Mouse (Mus musculus) neural tube, embryonic 15.5 days (tissue): ENCODE results near the gene Tlcd2. TPM values are rescaled to one million over a fixed set of nuclear protein-coding genes. Genes with fewer than 3 reads are reported as not detected.

ENCODE experiments used
- ATAC-seq: fragments of 200-750 bp; cut with Nextera tagmentation; 2 replicates; pipeline ENCODE4 v1.8.0; 2017; ENCODE audit warnings: mild to moderate bottlenecking, moderate TSS enrichment, moderate library complexity; ENCODE audit not compliant: low FRiP score
- H3K27ac ChIP-seq: fragments of 300-500 bp; sonication (generic); replicated peaks from 2 replicates; pipeline ENCODE4 v1.5.1; 2015; ENCODE audit warnings: mild to moderate bottlenecking, inconsistent platforms
- H3K27me3 ChIP-seq: fragments of 300-500 bp; sonication (generic); replicated peaks from 2 replicates; pipeline ENCODE4 v1.6.1; 2015; ENCODE audit warnings: inconsistent platforms
- H3K36me3 ChIP-seq: fragments of 300-500 bp; sonication (generic); 2 replicates; pipeline ENCODE4 v1.6.1; 2015; ENCODE audit warnings: inconsistent platforms
- H3K4me1 ChIP-seq: fragments of 300-500 bp; sonication (generic); 2 replicates; pipeline ENCODE4 v1.6.1; 2015; ENCODE audit warnings: inconsistent platforms
- H3K4me2 ChIP-seq: fragments of 300-500 bp; sonication (generic); 2 replicates; pipeline ENCODE4 v1.6.1; 2015; ENCODE audit warnings: inconsistent platforms, mild to moderate bottlenecking, moderate library complexity
- H3K4me3 ChIP-seq: fragments of 300-500 bp; sonication (generic); replicated peaks from 2 replicates; pipeline ENCODE4 v1.5.1; 2015; ENCODE audit warnings: mild to moderate bottlenecking, inconsistent platforms
- H3K9ac ChIP-seq: fragments of 300-500 bp; sonication (generic); replicated peaks from 2 replicates; pipeline ENCODE4 v1.6.1; 2015; ENCODE audit warnings: mild to moderate bottlenecking, inconsistent platforms
- H3K9me3 ChIP-seq: fragments of 300-500 bp; sonication (generic); replicated peaks from 2 replicates; pipeline ENCODE4 v1.6.1; 2016; ENCODE audit warnings: inconsistent platforms
- WGBS: fragments of 180-500 bp; shearing (Covaris S2); methylation state at CpG from one replicate; pipeline ENCODE4 v1.1.7; 2015; ENCODE audit warnings: mixed read lengths; 5-methylcytosine and 5-hydroxymethylcytosine counted together
- polyA plus RNA-seq: library from polyadenylated mRNA; unstranded; fragments of >200 nt; fragmentation: Nextera tagmentation; extraction: Ambion mirVana; gene quantifications from 2 replicates; pipeline ENCODE4 v1.2.1, GENCODE M21; 2015

Gene Tlcd2
- polyA plus RNA-seq, 1 experiment from 2014 or later: 2.4 TPM

DNA sequence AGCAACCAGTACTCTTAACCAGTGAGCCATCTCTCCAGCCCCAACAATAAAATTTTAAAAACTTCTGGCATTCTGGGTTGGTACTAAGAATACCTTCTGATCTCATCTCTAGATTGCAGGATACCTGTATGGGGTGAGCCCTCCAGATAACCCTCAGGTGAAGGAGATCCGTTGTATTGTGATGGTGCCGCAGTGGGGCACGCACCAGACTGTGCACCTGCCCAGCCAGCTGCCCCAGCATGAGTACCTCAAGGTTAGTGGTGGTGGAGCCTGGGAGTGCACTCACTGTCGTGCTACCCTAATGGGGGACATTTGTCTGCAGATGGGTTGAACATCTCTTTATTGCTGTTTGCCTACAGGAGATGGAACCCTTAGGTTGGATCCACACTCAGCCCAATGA, 46.6 kb downstream of the Tlcd2 start:
- H3K9ac ChIP-seq: no peak overlapping the region
- H3K9me3 ChIP-seq: no peaks in the 10 kb centered on the region
- peaks cover 12% of the 10 kb centered on the region for H3K4me1 ChIP-seq
- H3K4me3 ChIP-seq: no peak overlapping the region
- WGBS: 95% methylated on average over 4 of the region's 4 CpGs
- no peaks in the 10 kb centered on the region for H3K27me3 ChIP-seq
- peaks cover 58% of the 10 kb centered on the region for H3K36me3 ChIP-seq
- no peak overlapping the region for H3K27ac ChIP-seq
- no peak overlapping the region for H3K4me2 ChIP-seq
- no peak for ATAC-seq

- Histone ChIP-seq H3K4me3 (no peak overlapping the region), H3K36me3 (peaks cover 51% of the 10 kb centered on the region), H3K4me2 (no peak overlapping the region), H3K27me3 (no peaks in the 10 kb centered on the region), H3K9me3 (no peaks in the 10 kb centered on the region), H3K9ac (no peak overlapping the region), H3K27ac (no peak overlapping the region), H3K4me1 (peaks cover 12% of the 10 kb centered on the region)
- ATAC-seq: no peak
- WGBS: 72% methylated on average over 8 of the region's 8 CpGs
Observed at GRCm38 (mm10) chr11:75508904-75509303, 47.4 kb downstream of the Tlcd2 start.

GRCm38 (mm10) chr11:75509741-75510626, 48.5 kb downstream of the Tlcd2 start, which contains the start of gene Rilp:
Gene Rilp (plus strand): TSS chr11:75510094.
- 3% methylated on average over 43 of the region's 43 CpGs for WGBS

DNA sequence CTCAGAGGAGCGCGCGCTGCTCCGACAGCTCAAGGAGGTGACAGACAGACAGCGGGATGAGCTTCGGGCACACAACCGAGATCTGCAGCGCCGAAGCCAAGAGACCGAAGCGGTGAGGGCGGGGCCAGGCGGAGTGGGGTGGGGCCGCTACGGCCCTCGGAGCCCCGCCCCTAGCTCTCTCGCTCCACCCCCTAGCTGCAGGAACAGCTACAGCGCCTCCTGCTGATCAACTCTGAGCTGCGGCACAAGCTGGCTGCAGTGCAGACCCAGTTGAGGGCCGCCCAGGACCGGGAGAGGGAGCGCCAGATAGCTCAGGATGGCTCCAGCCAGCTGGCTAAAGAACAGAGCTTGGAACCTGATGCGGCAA, 49.1 kb downstream of the Tlcd2 start:
- peaks cover 35% of the 10 kb centered on the region for H3K36me3 ChIP-seq
- H3K9me3 ChIP-seq: no peaks in the 10 kb centered on the region
- H3K27ac ChIP-seq: peak overlapping the region; percentile 86
- no peaks in the 10 kb centered on the region for H3K27me3 ChIP-seq
- H3K4me2 ChIP-seq: peak overlapping the region; percentile 97
- H3K4me1 ChIP-seq: peaks cover 12% of the 10 kb centered on the region
- ATAC-seq: peak; percentile 91
- H3K9ac ChIP-seq: peak overlapping the region; percentile 60
- 3% methylated on average over 24 of the region's 24 CpGs for WGBS
- H3K4me3 ChIP-seq: peak overlapping the region; percentile 56

More at GRCm38 (mm10) chr11:75509741-75510626, 48.5 kb downstream of the Tlcd2 start, which contains the start of gene Rilp:
- Histone ChIP-seq H3K9me3 (no peaks in the 10 kb centered on the region), H3K4me3 (peak within 1 kb of the TSS; percentile 56), H3K4me2 (peak within 1 kb of the TSS; percentile 97), H3K9ac (peak within 1 kb of the TSS; percentile 60), H3K27ac (peak within 1 kb of the TSS; percentile 86), H3K36me3 (peaks cover 40% of the 10 kb centered on the region), H3K4me1 (peaks cover 12% of the 10 kb centered on the region), H3K27me3 (no peaks in the 10 kb centered on the region)
- peak; percentile 84 for ATAC-seq

GRCm38 (mm10) chr11:75511213-75511612, 49.7 kb downstream of the Tlcd2 start:
- 86% methylated on average over 6 of the region's 6 CpGs for WGBS
- peak overlapping the region; percentile 97; the same call in 1 of the 2 replicates for H3K4me2 ChIP-seq
- H3K27ac ChIP-seq: no peak overlapping the region

DNA sequence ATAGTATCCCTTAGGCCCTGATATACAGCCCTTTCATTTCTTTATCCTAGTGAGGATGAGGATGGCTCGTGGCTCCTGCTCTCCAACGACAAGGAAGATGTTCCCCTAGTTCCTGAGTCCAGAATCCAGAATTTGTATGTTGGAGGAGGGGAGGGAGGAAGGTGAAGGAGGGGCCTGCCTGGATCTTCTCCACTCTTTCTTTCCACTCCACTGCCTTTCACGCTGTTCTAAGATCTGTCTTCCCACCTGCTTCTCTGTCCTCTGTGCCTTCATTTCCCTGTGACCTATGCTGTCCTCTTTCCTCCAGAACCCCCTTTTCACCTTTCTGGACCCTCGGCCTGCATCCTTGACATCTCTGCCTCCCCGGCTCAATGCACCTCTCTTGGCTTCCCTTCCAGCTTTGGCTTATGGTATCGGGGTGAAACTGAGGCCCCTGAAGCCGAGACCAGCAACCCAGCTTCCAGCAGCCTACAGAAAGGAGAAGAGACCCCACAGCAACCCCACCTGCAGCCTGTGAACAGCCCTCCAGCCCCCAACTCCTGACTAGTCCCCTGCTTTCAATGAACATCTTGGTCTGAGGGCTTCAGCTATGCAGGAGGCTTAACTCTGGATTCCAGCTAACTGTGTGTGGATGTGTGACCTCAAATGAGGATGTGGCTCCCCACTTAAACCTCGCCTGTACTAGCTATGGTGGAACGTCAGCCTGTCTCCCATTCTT, 50.9 kb downstream of the Tlcd2 start:
- H3K4me1 ChIP-seq: peaks cover 12% of the 10 kb centered on the region
- WGBS: 87% methylated on average over 9 of the region's 9 CpGs
- H3K27me3 ChIP-seq: no peaks in the 10 kb centered on the region
- ATAC-seq: no peak
- H3K9me3 ChIP-seq: no peaks in the 10 kb centered on the region
- H3K4me2 ChIP-seq: no peak overlapping the region
- H3K36me3 ChIP-seq: peaks cover 20% of the 10 kb centered on the region
- no peak overlapping the region for H3K4me3 ChIP-seq
- H3K27ac ChIP-seq: no peak overlapping the region
- H3K9ac ChIP-seq: no peak overlapping the region

More at GRCm38 (mm10) chr11:75511213-75511612, 49.7 kb downstream of the Tlcd2 start:
- no peak overlapping the region for H3K9ac ChIP-seq
- no peaks in the 10 kb centered on the region for H3K27me3 ChIP-seq
- H3K4me1 ChIP-seq: peaks cover 12% of the 10 kb centered on the region
- peaks cover 29% of the 10 kb centered on the region for H3K36me3 ChIP-seq
- no peak for ATAC-seq
- H3K9me3 ChIP-seq: no peaks in the 10 kb centered on the region
- no peak overlapping the region for H3K4me3 ChIP-seq

DNA sequence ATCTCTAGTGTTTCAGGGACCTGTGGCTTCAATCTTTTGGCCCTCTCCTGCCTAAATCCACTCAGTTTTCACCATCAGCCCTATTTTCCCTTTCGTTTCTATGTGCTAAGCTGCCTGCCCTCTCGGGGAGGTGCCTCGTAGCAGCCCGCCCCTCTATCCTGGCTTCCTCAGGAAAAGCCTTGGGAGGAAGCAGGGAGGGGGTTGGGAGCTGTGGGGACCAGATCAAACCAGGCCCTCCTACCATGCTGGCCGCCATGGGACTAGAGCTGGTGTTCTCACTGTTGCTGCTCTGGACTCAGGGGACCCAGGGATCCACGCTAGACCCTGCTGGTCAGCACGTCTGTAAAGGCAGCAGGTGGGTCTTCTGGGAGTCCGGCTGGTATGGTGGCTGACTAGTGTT, 51.8 kb downstream of the Tlcd2 start, which contains the start of gene Scarf1:
Scarf1 (plus strand) TSS at position 205 of the 400 bp plus-strand sequence.
- H3K9me3 ChIP-seq: no peaks in the 10 kb centered on the region
- no peak for ATAC-seq
- H3K9ac ChIP-seq: no peak within 1 kb of the TSS
- WGBS: 60% methylated on average over 8 of the region's 8 CpGs
- H3K36me3 ChIP-seq: peaks cover 11% of the 10 kb centered on the region
- no peaks in the 10 kb centered on the region for H3K27me3 ChIP-seq
- no peak within 1 kb of the TSS for H3K27ac ChIP-seq
- peaks cover 12% of the 10 kb centered on the region for H3K4me1 ChIP-seq
- peak within 1 kb of the TSS; percentile 11; the same call in 1 of the 2 replicates for H3K4me2 ChIP-seq
- no peak within 1 kb of the TSS for H3K4me3 ChIP-seq

- Histone ChIP-seq H3K27ac (no peak overlapping the region), H3K27me3 (no peaks in the 10 kb centered on the region), H3K36me3 (no peaks in the 10 kb centered on the region; the same call in 1 of the 2 replicates), H3K9me3 (no peaks in the 10 kb centered on the region), H3K4me3 (no peak overlapping the region), H3K4me1 (peaks cover 2% of the 10 kb centered on the region), H3K9ac (no peak overlapping the region), H3K4me2 (no peak overlapping the region)
- ATAC-seq: no peak
- 94% methylated on average over 25 of the region's 25 CpGs for WGBS
Observed at GRCm38 (mm10) chr11:75515186-75515585, 53.7 kb downstream of the Tlcd2 start.

DNA sequence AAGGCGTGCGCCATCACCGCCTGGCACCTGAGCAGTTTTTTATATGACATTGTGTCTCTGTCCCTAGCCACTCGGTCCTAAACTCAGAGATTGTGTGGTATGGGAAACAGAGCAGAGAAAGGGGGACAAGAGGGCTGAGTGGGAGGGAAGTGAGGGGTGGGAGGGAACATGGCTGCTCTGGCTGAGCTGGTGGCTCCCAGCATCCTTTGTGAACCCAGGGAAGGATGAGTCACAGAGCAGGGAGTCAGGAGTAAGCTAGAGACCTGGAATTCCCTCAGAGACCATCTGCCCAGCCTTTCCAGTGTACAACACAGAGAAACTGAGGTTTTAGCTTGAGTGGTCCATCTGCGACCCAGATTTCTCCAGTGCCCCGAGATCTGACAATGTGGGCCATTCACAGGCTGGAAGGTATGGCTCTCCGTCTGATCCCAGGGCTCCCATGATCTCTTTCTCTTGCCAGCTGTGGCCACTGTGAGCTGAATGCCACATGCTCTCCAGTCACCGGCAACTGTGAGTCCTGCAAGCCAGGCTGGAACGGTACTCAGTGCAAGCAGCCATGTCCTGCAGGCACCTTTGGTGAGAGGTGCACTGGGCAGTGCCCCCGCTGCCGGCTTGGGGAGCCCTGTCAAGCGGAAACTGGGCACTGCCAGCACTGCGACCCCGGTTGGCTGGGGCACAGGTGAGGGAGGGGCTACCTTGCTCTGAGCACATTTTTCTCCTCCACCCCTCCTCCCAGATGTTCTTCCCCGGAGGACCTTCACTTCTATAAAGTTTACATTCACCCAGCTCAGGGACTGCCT, 58.5 kb downstream of the Tlcd2 start:
- Histone ChIP-seq H3K36me3 (no peaks in the 10 kb centered on the region), H3K9ac (no peak overlapping the region), H3K4me1 (no peaks in the 10 kb centered on the region), H3K4me2 (no peak overlapping the region), H3K4me3 (no peak overlapping the region), H3K27me3 (no peaks in the 10 kb centered on the region), H3K9me3 (no peaks in the 10 kb centered on the region), H3K27ac (no peak overlapping the region)
- 70% methylated on average over 15 of the region's 15 CpGs for WGBS
- ATAC-seq: no peak
